Mouse (Mus musculus) liver, adult 2 months (tissue): ENCODE data around the gene Frem2.

ENCODE experiments used
- CTCF ChIP-seq: fragments of 200-500 bp; IDR thresholded peaks from 2 replicates; pipeline ENCODE4 v1.5.1; 2011; ENCODE audit warnings: low read depth, low read length, control low read depth
- POLR2A ChIP-seq: fragments of 200-500 bp; IDR thresholded peaks from 2 replicates; pipeline ENCODE4 v1.6.1; 2011; ENCODE audit warnings: low read length, control low read depth; ENCODE audit not compliant: insufficient read depth; ENCODE audit errors: extremely low read depth

- no peak for TF ChIP-seq CTCF
- no peak for TF ChIP-seq POLR2A
These were observed 173.6 kb downstream of the Frem2 start for GRCm38 (mm10) chr3:53483414-53484059.
